1 mouse cellular context compared by ENCODE assay signal in the genomic region with DNA sequence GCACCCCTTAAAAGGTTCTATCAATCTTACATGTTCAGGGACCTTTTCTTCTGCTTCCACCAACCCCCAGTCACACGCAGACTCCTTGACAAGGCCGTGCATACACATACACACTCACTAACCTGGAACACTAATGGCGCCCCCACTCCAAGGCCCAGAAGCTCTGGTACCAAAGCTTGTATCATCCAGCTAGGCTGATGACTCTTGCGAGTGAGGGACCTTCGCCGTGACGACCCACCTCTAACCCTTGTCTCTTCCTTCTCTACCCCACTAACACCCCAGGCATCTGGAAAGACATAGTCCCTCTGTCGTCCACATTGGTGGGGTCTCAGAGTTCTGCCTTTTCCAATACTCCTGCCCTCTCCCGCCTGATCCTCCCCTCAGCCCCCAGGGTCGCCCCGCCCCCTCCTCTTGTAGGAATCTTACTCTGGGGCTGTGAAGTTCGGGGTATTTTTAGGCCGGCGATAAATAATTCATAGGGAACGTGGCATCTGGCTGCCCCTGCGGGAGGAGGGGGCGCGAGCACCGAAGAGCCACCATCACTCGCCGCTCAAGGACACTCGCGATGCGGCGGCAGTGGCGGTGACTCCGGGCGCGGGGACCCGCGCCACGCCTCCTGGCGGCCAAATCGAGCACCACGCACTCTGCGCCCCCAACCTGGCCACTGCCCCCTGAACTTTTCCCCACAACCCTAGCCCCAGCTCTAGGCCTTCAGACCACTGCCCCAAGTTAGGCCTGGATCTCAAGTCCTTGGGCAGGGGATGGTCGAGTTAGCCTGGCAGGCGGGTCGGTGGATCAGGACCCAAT.
TF ChIP-seq lines count a peak whose summit lies in the region.

No protein-coding gene starts in this region.

TF ChIP-seq in C2C12, 6 proteins besides CTCF, POLR2A, EP300 and RAD21:
- TF ChIP-seq MYOD1 (IDR thresholded peaks at IDR 0.05; ENCODE audit: control insufficient read depth, insufficient read length, low read depth) (no peak), MAX (IDR thresholded peaks at IDR 0.05) (no peak), MYOG (IDR thresholded peaks at IDR 0.05; ENCODE audit: control insufficient read depth, extremely low read depth, insufficient read length) (no peak)
